Mouse (Mus musculus) erythroblast, embryonic 14.5 days (primary cell): ENCODE measurements around the gene Slc34a2. TPM values are rescaled to one million over a fixed set of nuclear protein-coding genes. Genes with fewer than 3 reads are reported as not detected.

Experiments used
- H3K27me3 ChIP-seq: 2 replicates; pipeline ENCODE4 v1.6.1; 2012; ENCODE audit warnings: inconsistent platforms; ENCODE audit not compliant: control insufficient read depth
- H3K36me3 ChIP-seq: 2 replicates; pipeline ENCODE4 v1.6.1; 2012; ENCODE audit warnings: mild to moderate bottlenecking, inconsistent platforms; ENCODE audit not compliant: control insufficient read depth
- H3K4me1 ChIP-seq: 2 replicates; pipeline ENCODE4 v1.6.1; 2012; ENCODE audit warnings: inconsistent platforms; ENCODE audit not compliant: control insufficient read depth
- H3K4me3 ChIP-seq: replicated peaks from 2 replicates; pipeline ENCODE3; 2012; ENCODE audit warnings: moderate library complexity, mild to moderate bottlenecking, inconsistent platforms
- H3K9me3 ChIP-seq: 2 replicates; pipeline ENCODE4 v1.6.1; 2012; ENCODE audit warnings: low read length, inconsistent platforms, mixed read lengths; ENCODE audit not compliant: control insufficient read depth
- GATA1 ChIP-seq: IDR thresholded peaks from 2 replicates; pipeline ENCODE4 v1.6.1; 2012; ENCODE audit warnings: low read length, inconsistent platforms, mixed read lengths
- TAL1 ChIP-seq: IDR thresholded peaks from 3 replicates; pipeline ENCODE4 v1.6.1; 2012; ENCODE audit warnings: low read length, inconsistent platforms, mixed read lengths
- polyA plus RNA-seq: library from polyadenylated mRNA; stranded (reverse); fragments of >175 nt; gene quantifications from 2 replicates; pipeline ENCODE4 v1.2.3, GENCODE M21; 2012

Slc34a2 gene
- polyA plus RNA-seq, result not detected in 2 replicates

DNA sequence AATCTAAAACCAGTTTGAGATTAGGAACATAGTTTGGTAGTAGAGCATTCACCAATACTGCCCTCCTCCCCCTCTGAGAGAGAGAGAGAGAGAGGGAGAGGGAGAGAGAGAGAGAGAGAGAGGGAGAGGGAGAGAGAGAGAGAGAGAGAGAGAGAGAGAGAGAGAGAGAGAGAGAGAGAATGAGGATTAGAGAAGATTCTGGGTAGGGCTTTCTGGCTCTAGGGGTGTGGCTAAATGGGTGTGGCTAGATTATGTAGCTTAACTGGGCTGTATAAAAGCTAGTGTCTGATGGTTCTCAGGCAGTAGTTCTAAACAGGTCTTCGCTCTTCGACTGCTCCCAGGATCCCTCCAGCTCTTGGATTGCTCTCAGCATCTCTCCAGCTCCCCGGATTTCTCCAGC is at the start of gene Slc34a2:
TSS of gene Slc34a2 (plus strand) at position 301 of the 400 bp plus-strand sequence.
- no peak for TF ChIP-seq GATA1
- TF ChIP-seq TAL1, result no peak
- H3K9me3 ChIP-seq, result peaks cover under 1% of the 10 kb centered on the region; the same call in 1 of the 2 replicates
- H3K27me3 ChIP-seq, result no peaks in the 10 kb centered on the region
- no peak within 1 kb of the TSS for H3K4me3 ChIP-seq
- H3K36me3 ChIP-seq, result no peaks in the 10 kb centered on the region
- no peaks in the 10 kb centered on the region for H3K4me1 ChIP-seq

DNA sequence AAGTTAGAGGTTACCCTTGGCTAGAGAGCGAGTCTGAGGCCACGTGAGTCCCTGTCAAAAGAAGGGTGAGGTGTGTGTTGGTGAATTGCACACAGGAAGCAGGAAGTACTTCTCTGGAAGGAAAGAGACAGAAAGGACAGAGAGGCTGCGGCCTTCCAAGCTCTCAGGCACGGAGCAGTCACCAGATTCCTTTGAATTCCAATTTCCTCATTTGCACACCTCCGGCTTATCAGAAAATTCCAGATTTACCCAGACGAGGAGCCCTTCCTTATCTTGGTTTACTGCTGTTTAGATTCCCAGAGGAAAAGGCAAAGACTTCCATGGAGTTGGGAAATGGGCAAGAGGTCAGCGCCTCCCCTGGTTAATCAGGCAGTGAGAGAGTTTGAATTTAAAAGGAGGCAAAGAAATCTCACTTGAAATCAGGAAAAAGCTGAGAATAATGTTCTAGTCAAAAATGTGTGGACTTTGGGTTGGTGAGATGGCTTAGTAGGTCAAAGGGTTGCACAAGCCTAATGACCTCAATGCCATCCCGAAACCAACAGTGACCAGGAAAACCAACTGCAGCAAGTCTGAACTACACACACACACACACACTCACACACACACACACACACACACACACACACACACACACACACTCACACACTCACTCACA is 47.1 kb upstream of the Slc34a2 start:
- no peaks in the 10 kb centered on the region for H3K27me3 ChIP-seq
- H3K36me3 ChIP-seq, result no peaks in the 10 kb centered on the region; the same call in 1 of the 2 replicates
- H3K9me3 ChIP-seq, result no peaks in the 10 kb centered on the region; the same call in 1 of the 2 replicates
- no peaks in the 10 kb centered on the region for H3K4me1 ChIP-seq
- no peak overlapping the region for H3K4me3 ChIP-seq
- TF ChIP-seq TAL1 (no peak), GATA1 (no peak)

DNA sequence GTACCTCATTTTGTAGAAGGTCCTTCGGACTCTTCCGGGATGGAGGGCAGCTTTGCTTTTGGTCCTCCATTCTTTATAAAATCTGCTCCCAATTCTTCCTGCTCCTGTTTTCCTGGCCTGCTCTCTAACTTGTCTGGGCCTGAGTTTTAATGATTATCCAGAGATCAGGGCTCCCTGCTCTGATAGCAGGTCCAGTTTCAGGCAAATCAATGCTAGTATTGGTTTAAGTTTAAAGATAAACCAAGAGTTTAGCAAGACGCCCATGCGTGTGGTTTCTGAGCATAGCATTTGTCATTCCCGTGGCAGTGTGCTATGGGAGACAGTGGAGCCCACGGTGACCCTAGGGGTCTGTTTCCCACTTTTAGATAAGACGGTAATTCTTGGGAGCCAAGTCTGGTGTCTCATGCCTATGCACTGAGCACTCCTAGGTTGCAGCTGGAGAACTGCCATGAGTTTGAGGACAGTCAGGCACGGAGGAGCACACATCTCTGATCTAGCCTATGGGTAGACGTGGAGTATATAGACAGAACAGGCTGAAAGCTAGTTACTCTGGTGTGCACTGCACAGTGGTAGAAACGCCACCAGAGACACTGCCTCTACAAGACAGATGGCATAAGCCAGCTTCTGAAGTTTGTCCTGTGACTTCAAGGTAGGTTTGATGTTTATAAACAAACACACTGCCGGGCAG is 45.5 kb upstream of the Slc34a2 start:
- Histone ChIP-seq H3K9me3 (no peaks in the 10 kb centered on the region; the same call in 1 of the 2 replicates), H3K36me3 (no peaks in the 10 kb centered on the region; the same call in 1 of the 2 replicates), H3K27me3 (no peaks in the 10 kb centered on the region), H3K4me1 (no peaks in the 10 kb centered on the region), H3K4me3 (no peak overlapping the region)
- TF ChIP-seq GATA1, result no peak
- TF ChIP-seq TAL1, result no peak

DNA sequence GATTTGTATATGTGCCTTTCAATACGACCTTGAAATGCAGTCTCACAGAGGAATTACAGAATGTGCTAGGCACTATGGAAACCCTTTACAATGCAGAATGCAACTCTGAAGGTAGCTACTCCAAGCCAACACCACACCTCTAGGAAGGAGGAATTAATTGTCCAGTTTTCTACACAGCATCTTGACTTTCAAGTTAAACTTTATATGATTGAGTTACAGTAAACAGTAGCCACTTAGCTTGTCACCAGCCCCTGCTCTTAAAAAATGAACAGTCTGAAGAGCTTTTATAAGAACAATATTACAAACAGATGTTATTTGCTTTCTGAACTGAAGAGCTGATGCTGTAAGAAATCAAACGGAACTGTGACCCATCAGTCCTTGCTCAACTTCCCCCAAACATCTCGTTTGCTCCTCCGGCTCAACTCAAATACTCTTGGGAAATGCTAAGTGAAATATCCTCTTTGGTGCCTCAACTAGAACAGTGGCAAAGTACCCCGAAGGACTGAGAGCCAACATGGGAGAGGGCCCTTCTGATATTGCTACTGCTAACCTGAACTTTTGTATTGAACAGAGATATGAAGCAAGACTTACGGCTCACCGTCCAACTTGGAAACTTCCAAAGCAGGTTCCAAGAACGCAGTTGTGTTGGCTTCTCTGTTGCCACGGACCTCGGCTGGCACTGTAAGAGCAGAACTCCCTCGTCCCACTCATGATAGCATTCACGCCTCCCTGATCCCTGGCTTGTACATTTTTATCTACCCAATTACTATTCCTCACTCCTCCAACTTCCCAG is 44.2 kb upstream of the Slc34a2 start:
- Histone ChIP-seq H3K4me3 (no peak overlapping the region), H3K27me3 (no peaks in the 10 kb centered on the region), H3K9me3 (no peaks in the 10 kb centered on the region; the same call in 1 of the 2 replicates), H3K36me3 (no peaks in the 10 kb centered on the region; the same call in 1 of the 2 replicates), H3K4me1 (no peaks in the 10 kb centered on the region)
- TF ChIP-seq TAL1, result no peak
- TF ChIP-seq GATA1, result no peak

DNA sequence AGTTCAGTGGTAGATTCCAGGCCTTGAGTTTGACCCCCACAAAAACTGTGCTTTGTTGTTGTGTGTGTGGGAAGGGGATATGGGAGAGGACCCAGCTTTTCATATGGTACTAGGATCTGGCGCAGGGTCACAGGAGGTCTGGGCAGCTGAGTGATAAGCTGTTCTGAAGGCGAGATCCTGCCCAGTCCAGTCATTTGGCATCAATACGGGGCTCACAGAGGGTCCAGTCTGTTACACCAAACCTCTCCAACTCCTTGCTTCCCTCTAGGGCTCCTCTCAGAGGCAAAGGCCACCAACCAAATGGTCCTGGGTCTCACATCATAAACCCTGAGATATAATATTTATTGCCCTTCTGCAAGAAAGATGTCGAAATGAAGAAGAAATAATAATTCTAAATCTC is 42.4 kb upstream of the Slc34a2 start:
- Histone ChIP-seq H3K4me1 (no peaks in the 10 kb centered on the region), H3K27me3 (no peaks in the 10 kb centered on the region), H3K9me3 (no peaks in the 10 kb centered on the region; the same call in 1 of the 2 replicates), H3K4me3 (no peak overlapping the region), H3K36me3 (no peaks in the 10 kb centered on the region)
- TF ChIP-seq GATA1 (no peak), TAL1 (no peak)

DNA sequence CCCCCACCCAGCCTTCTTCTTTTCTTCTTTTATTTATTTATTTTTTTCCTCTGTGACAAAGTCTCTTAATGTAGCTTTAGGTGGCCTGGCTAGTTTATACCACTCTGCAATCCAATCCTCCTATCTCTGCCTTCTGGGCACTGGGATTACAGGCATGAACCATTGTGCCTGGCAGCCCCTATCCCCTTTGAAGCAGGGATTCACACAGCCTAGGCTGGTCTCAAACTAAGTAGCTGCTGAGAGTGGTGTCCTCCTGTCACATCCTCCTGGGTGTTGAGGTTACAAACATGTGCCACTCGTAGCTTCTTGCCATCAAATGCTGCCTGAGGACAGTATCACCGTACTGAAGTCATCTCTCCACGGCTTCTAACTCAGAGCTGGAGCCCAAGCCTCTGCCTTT is 41.7 kb upstream of the Slc34a2 start:
- Histone ChIP-seq H3K4me1 (no peaks in the 10 kb centered on the region), H3K9me3 (no peaks in the 10 kb centered on the region; the same call in 1 of the 2 replicates), H3K36me3 (no peaks in the 10 kb centered on the region), H3K4me3 (no peak overlapping the region), H3K27me3 (no peaks in the 10 kb centered on the region)
- TF ChIP-seq GATA1 (no peak), TAL1 (no peak)

DNA sequence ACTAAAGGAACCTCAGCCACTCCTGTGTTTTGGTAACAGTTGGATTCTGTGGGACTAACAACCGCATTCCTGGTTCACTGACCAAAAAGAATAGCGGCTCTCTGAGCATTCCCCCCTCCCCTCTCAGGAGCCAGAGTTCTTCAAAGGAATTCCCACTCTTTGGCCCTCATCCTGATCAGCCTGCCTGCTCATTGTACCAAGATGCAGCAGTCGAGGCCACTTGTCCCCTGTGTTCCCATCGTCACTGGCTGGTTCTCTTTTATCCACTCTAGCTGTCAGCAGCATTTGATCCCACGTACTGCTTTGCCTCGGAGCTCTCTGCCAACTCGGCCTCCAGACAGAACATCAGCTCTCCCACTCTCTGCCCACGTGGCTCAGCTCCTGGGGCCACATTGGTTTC is 41.3 kb upstream of the Slc34a2 start:
- Histone ChIP-seq H3K4me3 (no peak overlapping the region), H3K9me3 (no peaks in the 10 kb centered on the region), H3K4me1 (no peaks in the 10 kb centered on the region), H3K36me3 (no peaks in the 10 kb centered on the region), H3K27me3 (no peaks in the 10 kb centered on the region)
- TF ChIP-seq TAL1 (no peak), GATA1 (no peak)

DNA sequence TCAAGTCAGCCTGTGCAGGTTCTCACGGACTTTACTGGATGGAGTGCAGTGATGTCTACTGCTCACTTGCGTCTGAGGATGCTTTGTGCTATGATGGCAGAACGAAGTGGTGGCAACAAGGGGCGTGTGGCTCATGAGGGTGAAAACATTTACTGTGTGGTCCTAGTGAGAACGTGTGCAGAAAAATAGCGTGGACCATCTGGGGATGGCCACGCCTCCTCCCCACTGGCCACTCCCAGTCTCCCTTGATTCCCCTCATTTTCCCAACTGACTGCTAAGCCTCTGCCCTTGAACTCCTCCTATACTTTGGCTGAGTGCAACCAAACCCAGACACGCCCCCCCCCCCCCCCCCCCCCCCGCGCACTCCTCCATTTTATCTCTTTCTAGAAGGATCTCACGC is 40.8 kb upstream of the Slc34a2 start:
- TF ChIP-seq TAL1 (no peak), GATA1 (no peak)
- no peaks in the 10 kb centered on the region for H3K36me3 ChIP-seq
- H3K4me1 ChIP-seq, result no peaks in the 10 kb centered on the region
- no peak overlapping the region for H3K4me3 ChIP-seq
- H3K27me3 ChIP-seq, result no peaks in the 10 kb centered on the region
- H3K9me3 ChIP-seq, result no peaks in the 10 kb centered on the region
